Mouse (Mus musculus): ENCODE measurements at regions not wholly inside any gene's neighbourhood (a gene's known extent, or its start where the extent isn't known, plus 50 kb on each side); places are given as distances from the start of the nearest gene placed in this dataset.

GRCm38 (mm10) chr6:148598746-148599337 is 154.7 kb upstream of the Tmtc1 start:
- no peak for TF ChIP-seq GATA1 (IDR thresholded peaks at IDR 0.05; ENCODE audit: low read length)
- no peak for TF ChIP-seq TAL1 (IDR thresholded peaks at IDR 0.05; ENCODE audit: low read length)

Measured in erythroblast, embryonic 14.5 days (primary cell).